Mouse (Mus musculus): Measurements from ENCODE around the gene Grm2.
"Not testable (repeated sequence)": the region's sequence is repeated elsewhere in the genome, so short reads cannot be mapped to it uniquely, and the experiment has no call there.

The Grm2 gene

GRCm38 (mm10) chr9:106645684-106646271 lies 10.1 kb downstream of the Grm2 start:
- no peak for DNase-seq

GRCm38 (mm10) chr9:106643787-106644186 lies 12.1 kb downstream of the Grm2 start:
- no peak for DNase-seq

GRCm38 (mm10) chr9:106643128-106643527 lies 12.8 kb downstream of the Grm2 start:
- peak; percentile 84 for DNase-seq

GRCm38 (mm10) chr9:106641346-106641745 lies 14.5 kb downstream of the Grm2 start:
- DNase-seq: no peak

- DNase-seq: no peak
Observed at GRCm38 (mm10) chr9:106638154-106638553, 17.7 kb downstream of the Grm2 start.

GRCm38 (mm10) chr9:106632185-106632584 lies 23.7 kb downstream of the Grm2 start:
- DNase-seq: no peak

- DNase-seq: not testable (repeated sequence)
Observed at GRCm38 (mm10) chr9:106627796-106628195, 28.1 kb downstream of the Grm2 start.

- DNase-seq: no peak
Observed at GRCm38 (mm10) chr9:106626282-106626681, 29.6 kb downstream of the Grm2 start, which contains the start of gene Iqcf6. Iqcf6 (plus strand) TSS chr9:106626582.

GRCm38 (mm10) chr9:106617496-106617895 lies 38.4 kb downstream of the Grm2 start:
- no peak for DNase-seq

GRCm38 (mm10) chr9:106616306-106616705 lies 39.6 kb downstream of the Grm2 start:
- DNase-seq: no peak

- no peak for DNase-seq
Observed at GRCm38 (mm10) chr9:106614616-106615015, 41.3 kb downstream of the Grm2 start.

GRCm38 (mm10) chr9:106613951-106614350 lies 41.9 kb downstream of the Grm2 start:
- no peak for DNase-seq

- no peak for DNase-seq
Observed at GRCm38 (mm10) chr9:106610727-106611126, 45.2 kb downstream of the Grm2 start.

- peak; percentile 44 for DNase-seq
Observed at GRCm38 (mm10) chr9:106600546-106600945, 55.3 kb downstream of the Grm2 start.

- DNase-seq: no peak
Observed at GRCm38 (mm10) chr9:106598466-106598865, 57.4 kb downstream of the Grm2 start.

- no peak for DNase-seq
Observed at GRCm38 (mm10) chr9:106595836-106596235, 60.0 kb downstream of the Grm2 start.

- DNase-seq: not testable (repeated sequence)
Observed at GRCm38 (mm10) chr9:106595402-106595801, 60.5 kb downstream of the Grm2 start.

Measured in lung, postnatal 14 days (tissue).